Mouse (Mus musculus): ENCODE measurements around the gene Eya2. TPM values are rescaled to one million over a fixed set of nuclear protein-coding genes. Genes with fewer than 3 reads are reported as not detected.

Gene Eya2
- total and polyA plus RNA-seq, 3 experiments = not detected

GRCm38 (mm10) chr2:165788796-165789195 is 194.0 kb downstream of the Eya2 start:
- no peak for ATAC-seq (ENCODE audit: extremely low read depth, insufficient number of reproducible peaks, low FRiP score, poor library complexity, severe bottlenecking)
- TF ChIP-seq CTCF (IDR thresholded peaks at IDR 0.05; ENCODE audit: low read depth, low read length) (no peak), GATA2 (IDR thresholded peaks at IDR 0.05; ENCODE audit: borderline replicate concordance, low read depth, low read length) (no peak), TAL1 (conservative IDR thresholded peaks at IDR 0.05; ENCODE audit: low read depth, low read length) (no peak), GATA1 (IDR thresholded peaks at IDR 0.05; ENCODE audit: borderline replicate concordance, low read length) (no peak), POLR2AphosphoS5 (IDR thresholded peaks at IDR 0.05; ENCODE audit: insufficient replicate concordance, low read depth, low read length) (no peak)
- H3K9me3 ChIP-seq (replicated peaks) = no peaks in the 10 kb centered on the region
- DNase-seq (ENCODE audit: low spot score) = no peak
- H3K36me3 ChIP-seq (replicated peaks) = peaks cover 99% of the 10 kb centered on the region
- H3K4me3 ChIP-seq (ENCODE audit: low read depth, low read length) = no peak overlapping the region
- no peaks in the 10 kb centered on the region for H3K27me3 ChIP-seq (ENCODE audit: insufficient read depth, low read length)
- peaks cover 20% of the 10 kb centered on the region for H3K4me1 ChIP-seq (ENCODE audit: insufficient read depth, low read depth, low read length)

DNA sequence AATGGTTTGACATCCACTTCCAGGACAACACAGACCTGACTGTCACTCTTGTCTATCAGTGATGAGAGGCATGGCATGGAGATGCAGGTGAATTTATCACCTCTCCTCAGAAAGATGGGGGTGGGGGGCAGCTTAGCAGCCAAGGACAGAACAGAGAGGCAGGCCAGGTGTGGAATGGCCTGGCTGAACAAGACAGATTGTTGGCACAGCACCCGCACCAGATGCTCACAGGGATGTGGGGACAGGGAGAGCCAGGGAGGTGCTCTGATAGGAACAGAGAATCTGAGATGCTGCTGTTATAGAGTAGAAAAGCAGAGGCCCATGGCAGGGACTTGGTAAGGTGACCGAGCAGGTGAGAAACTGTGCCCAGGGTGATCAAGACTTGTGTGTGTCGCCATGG is 194.8 kb downstream of the Eya2 start:
- H3K4me3 ChIP-seq (ENCODE audit: low read depth, low read length) = no peak overlapping the region
- no peaks in the 10 kb centered on the region for H3K9me3 ChIP-seq (replicated peaks)
- ATAC-seq (ENCODE audit: extremely low read depth, insufficient number of reproducible peaks, low FRiP score, poor library complexity, severe bottlenecking) (no peak), DNase-seq (ENCODE audit: low spot score) (no peak)
- no peak for TF ChIP-seq CTCF (IDR thresholded peaks at IDR 0.05; ENCODE audit: low read depth, low read length)
- TF ChIP-seq GATA2 (IDR thresholded peaks at IDR 0.05; ENCODE audit: borderline replicate concordance, low read depth, low read length) = no peak
- TF ChIP-seq POLR2AphosphoS5 (IDR thresholded peaks at IDR 0.05; ENCODE audit: insufficient replicate concordance, low read depth, low read length) = no peak
- TF ChIP-seq GATA1 (IDR thresholded peaks at IDR 0.05; ENCODE audit: borderline replicate concordance, low read length) = no peak
- TF ChIP-seq TAL1 (conservative IDR thresholded peaks at IDR 0.05; ENCODE audit: low read depth, low read length) = no peak
- peaks cover 99% of the 10 kb centered on the region for H3K36me3 ChIP-seq (replicated peaks)
- H3K27me3 ChIP-seq (ENCODE audit: insufficient read depth, low read length) = no peaks in the 10 kb centered on the region
- peaks cover 20% of the 10 kb centered on the region for H3K4me1 ChIP-seq (ENCODE audit: insufficient read depth, low read depth, low read length)

GRCm38 (mm10) chr2:165791026-165791425 is 196.2 kb downstream of the Eya2 start:
- Histone ChIP-seq H3K4me1 (ENCODE audit: insufficient read depth, low read depth, low read length) (peaks cover 17% of the 10 kb centered on the region), H3K36me3 (replicated peaks) (peaks cover 96% of the 10 kb centered on the region), H3K4me3 (ENCODE audit: low read depth, low read length) (no peak overlapping the region), H3K9me3 (replicated peaks) (no peaks in the 10 kb centered on the region), H3K27me3 (ENCODE audit: insufficient read depth, low read length) (no peaks in the 10 kb centered on the region)
- ATAC-seq (ENCODE audit: extremely low read depth, insufficient number of reproducible peaks, low FRiP score, poor library complexity, severe bottlenecking) = no peak
- TF ChIP-seq GATA2 (IDR thresholded peaks at IDR 0.05; ENCODE audit: borderline replicate concordance, low read depth, low read length) (no peak), CTCF (IDR thresholded peaks at IDR 0.05; ENCODE audit: low read depth, low read length) (no peak), GATA1 (IDR thresholded peaks at IDR 0.05; ENCODE audit: borderline replicate concordance, low read length) (no peak), TAL1 (conservative IDR thresholded peaks at IDR 0.05; ENCODE audit: low read depth, low read length) (no peak), POLR2AphosphoS5 (IDR thresholded peaks at IDR 0.05; ENCODE audit: insufficient replicate concordance, low read depth, low read length) (no peak)
- DNase-seq (ENCODE audit: low spot score) = no peak

DNA sequence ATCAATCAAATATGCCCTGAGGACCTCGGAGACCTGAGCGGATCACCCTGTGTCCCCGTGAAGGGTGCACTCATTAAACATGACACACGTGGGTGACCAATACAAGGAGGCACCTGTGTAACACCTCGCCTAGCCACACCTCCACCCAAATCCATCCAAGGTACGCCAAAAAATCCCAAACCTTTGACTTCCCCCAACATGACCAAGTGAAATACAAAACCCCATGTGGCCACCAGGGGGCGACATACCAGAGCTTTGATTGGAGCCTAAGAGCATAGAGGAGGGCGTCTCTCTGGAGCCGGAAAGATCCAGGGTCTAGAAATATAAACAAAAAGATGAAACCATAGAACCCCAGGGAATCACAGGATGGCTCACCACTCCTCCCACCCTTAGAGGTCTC is 196.8 kb downstream of the Eya2 start:
- H3K4me3 ChIP-seq (ENCODE audit: low read depth, low read length) = no peak overlapping the region
- H3K27me3 ChIP-seq (ENCODE audit: insufficient read depth, low read length) = no peaks in the 10 kb centered on the region
- DNase-seq (ENCODE audit: low spot score) = peak; percentile 64
- peaks cover 17% of the 10 kb centered on the region for H3K4me1 ChIP-seq (ENCODE audit: insufficient read depth, low read depth, low read length)
- ATAC-seq (ENCODE audit: extremely low read depth, insufficient number of reproducible peaks, low FRiP score, poor library complexity, severe bottlenecking) = no peak
- TF ChIP-seq CTCF (IDR thresholded peaks at IDR 0.05; ENCODE audit: low read depth, low read length) (peak; percentile 77), TAL1 (conservative IDR thresholded peaks at IDR 0.05; ENCODE audit: low read depth, low read length) (no peak)
- peaks cover 93% of the 10 kb centered on the region for H3K36me3 ChIP-seq (replicated peaks)
- H3K9me3 ChIP-seq (replicated peaks) = no peaks in the 10 kb centered on the region

GRCm38 (mm10) chr2:165792431-165793282 is 197.8 kb downstream of the Eya2 start:
- no peaks in the 10 kb centered on the region for H3K27me3 ChIP-seq (ENCODE audit: insufficient read depth, low read length)
- TF ChIP-seq TAL1 (conservative IDR thresholded peaks at IDR 0.05; ENCODE audit: low read depth, low read length) (no peak), CTCF (IDR thresholded peaks at IDR 0.05; ENCODE audit: low read depth, low read length) (no peak), GATA1 (IDR thresholded peaks at IDR 0.05; ENCODE audit: borderline replicate concordance, low read length) (no peak), POLR2AphosphoS5 (IDR thresholded peaks at IDR 0.05; ENCODE audit: insufficient replicate concordance, low read depth, low read length) (no peak), GATA2 (IDR thresholded peaks at IDR 0.05; ENCODE audit: borderline replicate concordance, low read depth, low read length) (no peak)
- peaks cover 93% of the 10 kb centered on the region for H3K36me3 ChIP-seq (replicated peaks)
- no peak for DNase-seq (ENCODE audit: low spot score)
- no peak overlapping the region for H3K4me3 ChIP-seq (ENCODE audit: low read depth, low read length)
- H3K9me3 ChIP-seq (replicated peaks) = no peaks in the 10 kb centered on the region
- peaks cover 14% of the 10 kb centered on the region for H3K4me1 ChIP-seq (ENCODE audit: insufficient read depth, low read depth, low read length)
- ATAC-seq (ENCODE audit: extremely low read depth, insufficient number of reproducible peaks, low FRiP score, poor library complexity, severe bottlenecking) = no peak

DNA sequence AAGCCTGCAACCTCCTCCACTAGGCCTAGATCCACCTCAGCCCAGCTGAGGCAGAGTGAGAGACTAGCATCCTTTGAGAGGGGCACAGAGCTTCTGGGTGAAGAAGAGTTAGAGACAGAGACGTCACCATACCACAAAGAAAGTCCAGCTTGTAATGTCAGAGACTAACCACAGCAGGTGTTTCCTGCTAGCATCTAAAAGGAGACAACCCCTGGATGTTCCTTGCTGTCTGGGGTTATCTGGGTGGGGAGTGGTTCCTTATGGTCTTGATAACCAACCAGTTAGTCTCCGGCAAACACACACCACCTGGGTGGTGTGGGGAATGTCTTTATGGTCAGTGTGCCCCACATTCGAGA is 198.4 kb downstream of the Eya2 start:
- DNase-seq (ENCODE audit: low spot score) = no peak
- Histone ChIP-seq H3K27me3 (ENCODE audit: insufficient read depth, low read length) (no peaks in the 10 kb centered on the region), H3K36me3 (replicated peaks) (peaks cover 92% of the 10 kb centered on the region), H3K9me3 (replicated peaks) (no peaks in the 10 kb centered on the region), H3K4me3 (ENCODE audit: low read depth, low read length) (no peak overlapping the region), H3K4me1 (ENCODE audit: insufficient read depth, low read depth, low read length) (peaks cover 14% of the 10 kb centered on the region)
- TF ChIP-seq GATA1 (IDR thresholded peaks at IDR 0.05; ENCODE audit: borderline replicate concordance, low read length) = no peak
- TF ChIP-seq CTCF (IDR thresholded peaks at IDR 0.05; ENCODE audit: low read depth, low read length) = no peak
- no peak for TF ChIP-seq GATA2 (IDR thresholded peaks at IDR 0.05; ENCODE audit: borderline replicate concordance, low read depth, low read length)
- TF ChIP-seq TAL1 (conservative IDR thresholded peaks at IDR 0.05; ENCODE audit: low read depth, low read length) = no peak
- no peak for TF ChIP-seq POLR2AphosphoS5 (IDR thresholded peaks at IDR 0.05; ENCODE audit: insufficient replicate concordance, low read depth, low read length)
- peak; percentile 38; the same call in 1 of the 2 replicates for ATAC-seq (ENCODE audit: extremely low read depth, insufficient number of reproducible peaks, low FRiP score, poor library complexity, severe bottlenecking)

Data from G1E (cell line).